ENCODE assay signal across 8 mouse cellular contexts in genomic region chr12:40177089-40177488, GRCm38 (mm10). TPM values are rescaled to one million over a fixed set of nuclear protein-coding genes. Genes with fewer than 3 reads are reported as not detected.
DNase-seq lines count a peak whose midpoint lies in the region; ATAC-seq and TF ChIP-seq lines count a peak whose summit lies in the region.

No protein-coding gene starts in this region.

- H3K4me1 ChIP-seq in lung, embryonic 14.5 days (ENCODE audit: insufficient read depth): no peaks in the 10 kb centered on the region

- H3K9me3 ChIP-seq in lung, embryonic 14.5 days (ENCODE audit: low read depth, low read length): no peaks in the 10 kb centered on the region; the same call in 1 of the 2 replicates

- peak; percentile 22 to 72 for DNase-seq in adrenal gland, adult (ENCODE audit: inconsistent age in 2 of 2, low spot score in 1 of 2)
- DNase-seq in adrenal gland, postnatal 4 days (ENCODE audit: low spot score in 2 of 2): no peak
- peak; percentile 15 for DNase-seq in layer of hippocampus, adult 11-12 months (ENCODE audit: low spot score)
- DNase-seq in layer of hippocampus, adult 9-10 months (ENCODE audit: low spot score): no peak
- DNase-seq in adrenal gland, postnatal 25 days: peak; percentile 57
- peak; percentile 42 for DNase-seq in lung, embryonic 14.5 days
- DNase-seq in urinary bladder, postnatal 14 days (ENCODE audit: low spot score): no peak

- H3K27ac ChIP-seq in lung, embryonic 14.5 days (ENCODE audit: low read depth): no peak overlapping the region

- no peak for ATAC-seq in lung, embryonic 14.5 days (ENCODE audit: insufficient read depth)
- no peak for ATAC-seq in monocyte, adult 5-6 weeks (replicated peaks; ENCODE audit: insufficient number of reproducible peaks, low FRiP score, low TSS enrichment, poor library complexity, severe bottlenecking)

- TF ChIP-seq CTCF in lung, embryonic 14.5 days (IDR thresholded peaks at IDR 0.05; ENCODE audit: low read depth): peak; percentile 37; the same call in 1 of the 2 replicates

- 54% methylated on average over 6 of the region's 6 CpGs for WGBS in lung, embryonic 14.5 days

- no peaks in the 10 kb centered on the region for H3K27me3 ChIP-seq in lung, embryonic 14.5 days (ENCODE audit: insufficient read depth, low read length)

- no peak overlapping the region for H3K9ac ChIP-seq in lung, embryonic 14.5 days

- H3K4me3 ChIP-seq in lung, embryonic 14.5 days (ENCODE audit: low read depth, low read length): no peak overlapping the region

- no peak overlapping the region for H3K4me2 ChIP-seq in lung, embryonic 14.5 days

- no peaks in the 10 kb centered on the region for H3K36me3 ChIP-seq in lung, embryonic 14.5 days (ENCODE audit: insufficient read depth)

RNA-seq across cellular contexts. Expression of gene Lsmem1, which starts 22.2 kb away (rescaled TPM):
- total RNA-seq in adrenal gland, postnatal 4 days (2021): 1 to 10 TPM in 1 of 2 experiments, under 1 TPM in 1; 0.53 to 1.0 TPM
- 0.43 TPM in 1 of 2 replicates, not detected in the other for total RNA-seq in adrenal gland, postnatal 25 days (2021)
- not detected in 2 replicates for polyA plus RNA-seq in lung, embryonic 14.5 days (2014; fragmentation: Nextera tagmentation; extraction: Ambion mirVana)
- 0.29 to 1.2 TPM (median 0.96 TPM) in 3 replicates for total RNA-seq in monocyte, adult 5-6 weeks (2017)

RNA-seq across cellular contexts. Expression of gene Scin, which starts 43.1 kb away (rescaled TPM):
- total RNA-seq in adrenal gland, postnatal 4 days (2021): 1 to 10 TPM in 1 of 2 experiments, under 1 TPM in 1; 0.45 to 4.5 TPM
- 1.2 and 1.6 TPM in 2 replicates for total RNA-seq in adrenal gland, postnatal 25 days (2021)
- 0.07 and 0.21 TPM in 2 replicates for polyA plus RNA-seq in lung, embryonic 14.5 days (2014; fragmentation: Nextera tagmentation; extraction: Ambion mirVana)
- total RNA-seq in monocyte, adult 5-6 weeks (2017): 0.39 to 0.57 TPM (median 0.43 TPM) in 3 replicates

Comparison
In these comparisons a context has a peak if more than half of its experiments do, and no peak if none do; other contexts are left out.
1. DNase-seq: peak in adrenal gland, adult (2 of 2), layer of hippocampus, adult 11-12 months (single experiment), adrenal gland, postnatal 25 days (single experiment) and lung, embryonic 14.5 days (single experiment); none in adrenal gland, postnatal 4 days (0 of 2), layer of hippocampus, adult 9-10 months (single experiment) and urinary bladder, postnatal 14 days (single experiment).